Mouse (Mus musculus) gastrocnemius, postnatal 10 days (tissue): ENCODE results near the gene Fyn. TPM values are rescaled to one million over a fixed set of nuclear protein-coding genes. Genes with fewer than 3 reads are reported as not detected.

Experiments
- DNase-seq: peaks from one replicate; pipeline ENCODE4 v3.0.0; 2021; ENCODE audit warnings: mixed read lengths
- total RNA-seq, 2 experiments: library from RNA; stranded (reverse); gene quantifications; 2 replicates each; pipeline ENCODE4 v1.2.3; 2021

Fyn gene
- total RNA-seq, 2 experiments from 2014 or later: 25.6 to 34.4 TPM

- DNase-seq: no peak
These were observed 103.3 kb downstream of the Fyn start for GRCm38 (mm10) chr10:39471714-39472531.

DNA sequence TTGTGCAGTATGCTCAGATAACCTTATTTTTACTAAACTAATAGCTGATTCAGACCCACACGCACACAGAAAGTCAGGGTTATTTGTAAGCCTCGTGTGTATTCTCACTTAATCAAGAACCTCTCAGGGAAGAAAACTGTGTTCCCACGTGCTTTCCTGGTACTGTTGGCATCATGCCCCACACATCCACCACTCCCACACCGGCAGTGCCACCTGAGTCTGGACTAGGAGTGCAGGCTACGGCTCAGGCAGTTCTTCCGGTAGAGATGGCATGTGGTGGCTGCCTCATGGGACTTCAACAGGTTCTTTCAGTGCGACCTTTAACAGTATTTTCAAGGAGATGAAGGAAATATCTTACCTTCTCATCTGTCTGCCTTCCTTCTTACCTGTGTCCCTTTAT lies 104.3 kb downstream of the Fyn start:
- DNase-seq: no peak

GRCm38 (mm10) chr10:39479361-39479760 lies 110.7 kb downstream of the Fyn start:
- no peak for DNase-seq

DNA sequence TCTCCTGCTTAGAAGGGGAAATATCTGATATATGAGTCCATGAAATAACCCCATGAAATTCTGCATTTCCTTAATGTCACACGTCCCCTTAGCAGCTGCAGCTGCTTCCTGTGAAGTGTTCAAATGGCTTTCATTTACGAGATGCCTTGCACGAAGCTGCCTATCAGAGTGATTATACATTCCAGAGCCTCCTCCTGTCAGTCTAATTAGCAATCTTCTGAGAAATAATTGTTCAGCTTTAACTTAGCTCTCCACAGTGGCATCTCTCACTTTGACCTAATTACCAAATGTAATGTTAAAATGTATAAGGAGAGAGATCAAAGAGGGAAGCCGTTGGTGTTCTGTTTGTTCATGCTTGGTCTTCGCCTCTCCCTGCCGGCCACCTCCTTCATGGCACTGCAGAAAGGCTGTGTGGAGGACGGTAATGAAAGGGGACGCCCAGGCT lies 115.7 kb downstream of the Fyn start:
- DNase-seq: no peak

GRCm38 (mm10) chr10:39484892-39485291 lies 116.2 kb downstream of the Fyn start:
- DNase-seq: no peak

DNA sequence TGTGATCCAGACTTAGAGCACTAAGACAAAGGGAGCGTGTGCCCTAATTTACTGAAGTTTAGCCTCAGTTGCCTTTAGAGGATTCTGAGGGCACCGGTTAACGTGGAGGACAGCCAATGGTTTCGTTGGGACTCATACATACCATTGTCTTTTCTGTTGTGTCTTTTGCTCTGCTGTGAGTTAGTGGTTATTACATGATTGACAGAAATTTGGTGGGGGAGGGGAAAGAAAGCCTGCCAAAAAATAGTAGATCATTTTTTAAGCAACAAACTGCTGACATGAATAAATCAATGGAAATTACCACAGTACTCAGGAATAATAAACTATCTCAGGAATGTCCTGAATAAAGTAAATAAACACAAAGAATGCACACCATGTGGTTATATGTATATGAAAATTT lies 117.3 kb downstream of the Fyn start:
- no peak for DNase-seq

DNA sequence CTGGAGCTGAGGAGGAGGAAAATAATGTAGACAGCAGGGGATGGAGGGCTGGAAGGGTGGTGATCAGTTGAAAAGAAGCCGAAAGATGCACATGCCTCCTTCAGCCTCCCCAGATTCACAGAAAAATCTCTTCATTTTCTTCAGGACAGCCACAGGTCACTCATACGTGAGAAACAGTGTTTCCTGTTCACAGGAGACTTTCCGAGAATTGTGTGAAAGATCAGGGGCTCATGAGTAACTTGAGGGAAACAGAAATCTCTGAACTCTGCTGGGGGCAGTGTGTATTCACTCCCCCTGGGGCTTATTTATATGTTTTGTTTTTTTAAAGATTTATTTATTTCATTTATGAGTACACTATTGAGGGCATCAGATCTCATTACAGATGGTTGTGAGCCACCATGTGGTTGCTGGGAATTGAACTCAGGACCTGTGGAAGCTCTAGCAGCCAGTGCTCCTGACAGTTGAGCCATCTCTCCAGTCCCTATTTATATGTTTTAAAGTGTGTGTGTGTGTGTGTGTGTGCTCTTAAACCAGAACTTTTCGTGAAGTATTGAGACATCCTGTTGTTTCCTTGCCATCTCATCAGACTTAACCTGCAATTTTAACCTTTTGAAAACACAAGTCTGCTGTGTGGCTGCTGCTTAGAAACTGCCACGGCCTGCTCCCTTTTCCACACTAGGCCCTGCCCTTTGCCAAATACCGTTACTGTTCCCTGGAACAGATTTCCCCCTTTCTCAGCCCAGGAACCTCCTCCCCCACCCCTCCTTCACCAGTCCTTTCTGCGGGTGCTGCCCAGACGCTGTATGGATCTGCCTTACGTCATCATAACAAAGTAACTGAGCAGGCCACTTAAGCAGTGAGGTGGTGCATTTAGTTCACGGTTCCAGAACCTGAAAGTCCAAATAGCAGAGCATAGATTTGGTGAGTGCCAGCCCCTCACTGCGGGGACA lies 118.1 kb downstream of the Fyn start:
- no peak for DNase-seq

GRCm38 (mm10) chr10:39487740-39488415 lies 119.2 kb downstream of the Fyn start:
- DNase-seq: no peak

GRCm38 (mm10) chr10:39488542-39488941 lies 119.9 kb downstream of the Fyn start:
- no peak for DNase-seq

- no peak for DNase-seq
These were observed 120.3 kb downstream of the Fyn start for GRCm38 (mm10) chr10:39488956-39489355.

GRCm38 (mm10) chr10:39490349-39491121 lies 121.9 kb downstream of the Fyn start:
- DNase-seq: no peak

DNA sequence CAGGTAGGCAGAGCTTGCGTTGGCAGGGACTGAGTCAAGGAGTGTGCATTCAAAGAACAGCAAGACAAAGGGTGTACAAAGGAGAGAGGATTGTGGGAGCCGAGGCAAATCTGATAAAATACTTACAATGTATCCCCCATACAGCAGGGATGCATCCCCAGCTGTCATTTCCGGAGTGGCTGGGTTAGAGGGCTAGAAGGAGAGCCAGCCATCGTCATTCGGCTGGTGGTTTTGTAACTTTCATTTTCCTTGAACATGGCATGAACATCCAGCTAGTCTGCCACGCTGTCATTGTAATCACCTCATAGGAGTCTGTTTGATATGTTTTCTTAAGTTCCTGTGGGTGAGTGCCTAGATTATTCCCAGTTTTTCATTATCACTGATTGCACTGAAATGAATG lies 123.5 kb downstream of the Fyn start:
- DNase-seq: no peak

GRCm38 (mm10) chr10:39493007-39493406 lies 124.4 kb downstream of the Fyn start:
- no peak for DNase-seq

DNA sequence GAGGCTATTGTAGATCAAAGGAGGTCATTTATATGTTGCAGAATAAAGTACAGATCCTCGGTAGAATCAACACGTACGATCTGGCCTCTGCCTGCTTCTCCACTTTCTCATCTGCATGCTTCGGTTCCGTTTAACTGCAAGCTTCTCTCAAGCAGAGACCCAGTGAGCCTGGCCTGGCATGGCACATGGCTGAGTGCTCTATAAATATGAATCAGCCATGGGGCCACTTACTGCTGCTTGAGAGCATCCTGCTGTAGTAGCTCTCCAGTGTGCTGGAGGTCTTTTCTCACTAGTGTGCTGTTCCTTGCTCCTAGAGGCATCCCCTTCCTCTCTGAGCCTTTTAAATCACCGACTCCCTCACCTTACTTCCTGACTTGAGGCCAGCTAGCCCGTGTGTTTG lies 130.0 kb downstream of the Fyn start:
- no peak for DNase-seq

DNA sequence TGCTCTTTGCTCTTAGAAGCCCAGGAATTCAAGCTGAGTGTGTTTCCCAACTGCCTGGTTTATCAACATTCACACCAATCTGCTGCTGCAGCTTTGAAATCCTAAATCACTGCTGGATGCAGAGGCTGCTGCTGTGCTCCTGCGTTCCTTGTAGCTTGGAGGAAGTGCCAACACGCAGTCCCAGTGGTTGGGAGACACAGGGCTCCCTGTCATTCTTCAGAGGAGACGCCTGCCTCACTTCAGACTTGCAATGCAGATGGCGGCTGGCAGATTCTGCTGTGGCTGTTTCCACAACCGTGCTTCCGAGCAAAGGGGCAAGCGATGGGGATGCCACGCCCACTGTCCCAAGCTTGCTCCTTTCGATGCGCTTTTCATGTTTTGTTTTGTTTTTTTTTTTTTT lies 132.9 kb downstream of the Fyn start:
- no peak for DNase-seq

DNA sequence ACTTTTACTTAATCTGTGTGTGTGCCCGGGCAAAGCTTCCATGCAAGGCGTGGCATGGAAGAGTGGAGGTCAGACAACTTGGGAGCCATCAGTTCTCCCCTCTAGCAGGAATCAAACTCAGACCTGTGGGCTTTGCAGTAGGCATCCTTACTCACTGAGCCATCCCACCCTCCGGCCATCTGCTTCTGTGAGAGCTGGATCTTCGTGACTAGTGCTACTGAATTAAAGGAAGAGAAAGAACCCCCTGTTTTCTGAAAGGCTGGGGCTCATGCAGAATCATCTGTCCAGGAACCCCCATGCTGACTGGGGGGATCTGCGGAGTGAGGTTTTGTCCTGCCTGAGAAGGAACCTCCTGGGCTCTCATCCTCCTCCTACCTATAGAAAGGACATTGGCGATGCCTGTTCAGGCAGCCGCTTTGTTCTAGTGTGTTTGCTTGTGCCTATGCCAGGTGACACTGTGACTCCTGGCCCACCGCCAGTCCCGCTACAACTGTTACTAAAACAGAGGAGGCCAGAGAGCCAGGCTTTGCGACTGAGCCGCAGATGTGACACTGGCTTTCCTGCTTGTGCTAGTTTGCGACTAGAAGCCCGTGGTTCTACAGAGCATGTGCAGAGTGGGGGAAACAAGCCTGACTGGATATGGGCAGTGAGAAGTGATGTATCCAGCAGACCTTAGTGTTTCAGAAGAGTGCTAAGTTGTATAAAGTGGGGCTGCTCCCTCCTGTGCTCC lies 133.5 kb downstream of the Fyn start:
- DNase-seq: peak; percentile 74

- DNase-seq: no peak
These were observed 134.7 kb downstream of the Fyn start for GRCm38 (mm10) chr10:39503331-39503730.

- peak; percentile 38 for DNase-seq
These were observed 136.4 kb downstream of the Fyn start for GRCm38 (mm10) chr10:39505007-39505406.

- DNase-seq: no peak
These were observed 137.0 kb downstream of the Fyn start for GRCm38 (mm10) chr10:39505621-39506020.

GRCm38 (mm10) chr10:39506353-39506752 lies 137.7 kb downstream of the Fyn start:
- no peak for DNase-seq

GRCm38 (mm10) chr10:39506831-39507230 lies 138.2 kb downstream of the Fyn start:
- no peak for DNase-seq
